Comparison of ENCODE assay signal across 22 mouse cellular contexts in the genomic region with DNA sequence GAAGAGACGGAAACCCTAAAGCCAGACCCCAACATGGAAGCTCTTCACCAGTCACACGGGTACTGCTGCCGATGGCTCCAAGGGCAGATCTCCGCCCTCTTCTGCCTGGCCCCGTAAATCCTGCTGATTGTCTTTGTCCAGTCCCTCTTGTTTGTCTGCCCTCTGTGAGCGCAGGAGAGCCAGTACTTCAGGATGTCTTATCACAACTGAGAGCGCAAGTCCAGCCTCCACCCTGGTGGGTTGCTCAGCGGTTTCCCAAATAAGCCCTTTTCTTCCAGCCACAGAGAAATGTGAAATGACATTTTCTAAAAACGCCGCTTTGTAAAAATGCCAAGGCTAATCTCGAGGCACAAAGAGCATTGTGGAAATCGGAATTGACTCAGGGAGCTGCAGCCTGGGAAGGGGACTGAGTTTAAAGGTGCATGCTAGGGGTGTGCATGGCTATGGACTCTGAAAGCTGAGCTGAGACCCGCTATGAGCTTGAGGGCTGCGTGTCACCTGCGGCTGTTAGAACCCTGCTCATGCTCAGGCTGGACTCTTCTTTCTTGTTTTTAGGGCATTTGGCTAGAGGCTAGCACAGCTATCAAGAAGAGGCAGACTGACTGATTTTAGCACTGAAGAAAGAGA. TPM values are rescaled to one million over a fixed set of nuclear protein-coding genes. Genes with fewer than 3 reads are reported as not detected.
DNase-seq lines count a peak whose midpoint lies in the region; ATAC-seq and TF ChIP-seq lines count a peak whose summit lies in the region.
"Had no signal": no experiment of that assay in that cellular context is flagged by ENCODE, and none has a peak within 500 bp of the region (broad histone marks: within the 10 kb centered on the region; RNA-seq: fewer than 3 reads in every experiment).

No protein-coding gene starts in this region.

- H3K36me3 ChIP-seq in heart, embryonic 12.5 days: no peaks in the 10 kb centered on the region
- H3K36me3 ChIP-seq in midbrain, postnatal 0 days (ENCODE audit: insufficient read depth, low read length): no peaks in the 10 kb centered on the region
- H3K36me3 ChIP-seq: G1E; hindbrain, embryonic 15.5 days; limb, embryonic 10.5 days; liver, embryonic 12.5 days had no signal

- 0 out of 2 replicates have a peak, but pooled peaks cover 4% of the 10 kb centered on the region for H3K27me3 ChIP-seq in heart, embryonic 12.5 days (replicated peaks)
- H3K27me3 ChIP-seq in midbrain, postnatal 0 days (ENCODE audit: insufficient read depth, low read length): no peaks in the 10 kb centered on the region
- H3K27me3 ChIP-seq: hindbrain, embryonic 15.5 days; liver, embryonic 12.5 days had no signal

- 0 out of 2 replicates have a peak, but pooled peaks cover 5% of the 10 kb centered on the region for H3K4me1 ChIP-seq in heart, embryonic 12.5 days (replicated peaks)
- H3K4me1 ChIP-seq in midbrain, postnatal 0 days (ENCODE audit: insufficient read depth, low read length): 0 out of 2 replicates have a peak, but pooled peaks cover 4% of the 10 kb centered on the region
- H3K4me1 ChIP-seq: hindbrain, embryonic 15.5 days; limb, embryonic 10.5 days had no signal

- ATAC-seq in heart, embryonic 12.5 days (ENCODE audit: insufficient number of reproducible peaks, low FRiP score): no peak
- no peak for ATAC-seq in midbrain, postnatal 0 days (ENCODE audit: low FRiP score)
- ATAC-seq: liver, embryonic 12.5 days had no signal

- no peak overlapping the region for H3K4me3 ChIP-seq in heart, embryonic 12.5 days
- no peak overlapping the region for H3K4me3 ChIP-seq in midbrain, postnatal 0 days (ENCODE audit: low read depth, low read length)
- H3K4me3 ChIP-seq: erythroblast, embryonic 14.5 days; hindbrain, embryonic 15.5 days; limb, embryonic 10.5 days; liver, embryonic 12.5 days had no signal

- no peak overlapping the region for H3K27ac ChIP-seq in heart, embryonic 12.5 days (ENCODE audit: poor library complexity, severe bottlenecking)
- no peak overlapping the region for H3K27ac ChIP-seq in midbrain, postnatal 0 days (ENCODE audit: low read depth, low read length)
- H3K27ac ChIP-seq: hindbrain, embryonic 15.5 days; limb, embryonic 10.5 days; liver, embryonic 12.5 days had no signal

- 40% methylated on average over 15 of the region's 15 CpGs for WGBS in heart, embryonic 12.5 days
- WGBS in midbrain, postnatal 0 days: 16% methylated on average over 15 of the region's 15 CpGs

- H3K9ac ChIP-seq in heart, embryonic 12.5 days: no peak overlapping the region
- H3K9ac ChIP-seq in midbrain, postnatal 0 days (replicated peaks; ENCODE audit: low read length, poor library complexity, severe bottlenecking): no peak overlapping the region
- H3K9ac ChIP-seq: hindbrain, embryonic 15.5 days; liver, embryonic 12.5 days had no signal

- H3K9me3 ChIP-seq in heart, embryonic 12.5 days (replicated peaks): no peaks in the 10 kb centered on the region
- no peaks in the 10 kb centered on the region for H3K9me3 ChIP-seq in midbrain, postnatal 0 days (ENCODE audit: low read length)
- H3K9me3 ChIP-seq: hindbrain, embryonic 15.5 days; limb, embryonic 10.5 days; liver, embryonic 12.5 days had no signal

- no peak for DNase-seq in heart, adult 18-20 months
- DNase-seq in adrenal gland, postnatal 36 days: peak; percentile 41 to 46
- DNase-seq in embryo, embryonic 9.5 days (ENCODE audit: extremely low spot score): peak; percentile 19
- no peak for DNase-seq in midbrain, postnatal 0 days (ENCODE audit: low spot score)
- no peak for DNase-seq in cerebellum, adult 11 months
- no peak for DNase-seq in ovary, postnatal 36 days (ENCODE audit: low spot score)
- DNase-seq: cerebellum, adult 18-20 months; kidney, adult 8-10 months; kidney, postnatal 4 days; right cerebral cortex, postnatal 4 days had no signal

- peak overlapping the region; percentile 1; the same call in 1 of the 2 replicates for H3K4me2 ChIP-seq in heart, embryonic 12.5 days
- H3K4me2 ChIP-seq in midbrain, postnatal 0 days (ENCODE audit: low read depth, low read length, poor library complexity, severe bottlenecking): 0 out of 2 replicates have a peak overlapping the region, but pooled peaks have one; percentile 1
- H3K4me2 ChIP-seq: hindbrain, embryonic 15.5 days; liver, embryonic 12.5 days had no signal

- TF ChIP-seq CTCF in midbrain, postnatal 0 days (IDR thresholded peaks at IDR 0.05): no peak

RNA-seq across cellular contexts. Expression of gene Lrrc38, which starts 17.0 kb away (rescaled TPM):
- polyA plus RNA-seq in heart, embryonic 12.5 days (2016; fragmentation: Nextera tagmentation; extraction: Ambion mirVana): 0.08 TPM in 1 of 2 replicates, not detected in the other
- total RNA-seq in heart, adult 18-20 months (2021): not detected
- under 1 TPM in 1 of 2 experiments, not detected in 1; 0.26 TPM for total RNA-seq in adrenal gland, postnatal 36 days (2021)
- total RNA-seq in midbrain, postnatal 0 days (2014; rRNA removed): 0.33 and 2.3 TPM in 2 replicates
- 0.64 and 0.67 TPM in 2 replicates for polyA plus RNA-seq in midbrain, postnatal 0 days (2015; fragmentation: Nextera tagmentation; extraction: Ambion mirVana)
- total RNA-seq: common myeloid progenitor, adult 5-6 weeks; G1E; megakaryocyte, adult 5-6 weeks had no signal
- polyA plus RNA-seq: erythroblast, embryonic 14.5 days; G1E; liver, embryonic 12.5 days had no signal

RNA-seq across cellular contexts. Expression of gene Pramel1, which starts 27.7 kb away (rescaled TPM):
- polyA plus RNA-seq in heart, embryonic 12.5 days (2016; fragmentation: Nextera tagmentation; extraction: Ambion mirVana): not detected in 2 replicates
- total RNA-seq in heart, adult 18-20 months (2021): not detected
- total RNA-seq in adrenal gland, postnatal 36 days (2021): not detected
- total RNA-seq in midbrain, postnatal 0 days (2014; rRNA removed): not detected in 2 replicates
- polyA plus RNA-seq in midbrain, postnatal 0 days (2015; fragmentation: Nextera tagmentation; extraction: Ambion mirVana): not detected in 2 replicates
- total RNA-seq: common myeloid progenitor, adult 5-6 weeks; G1E; layer of hippocampus, postnatal 25 days; megakaryocyte, adult 5-6 weeks had no signal
- polyA plus RNA-seq: erythroblast, embryonic 14.5 days; G1E; heart, embryonic 14.5 days; hindbrain, embryonic 15.5 days; limb, embryonic 10.5 days; liver, embryonic 12.5 days; lung, embryonic 16.5 days; urinary bladder, adult 2 months had no signal

RNA-seq across cellular contexts. Expression of gene Pramef8, which starts 45.7 kb away (rescaled TPM):
- 13.6 and 13.8 TPM in 2 replicates for polyA plus RNA-seq in heart, embryonic 12.5 days (2016; fragmentation: Nextera tagmentation; extraction: Ambion mirVana)
- total RNA-seq in heart, adult 18-20 months (2021): 1 to 10 TPM; 8.7 to 9.0 TPM
- total RNA-seq in adrenal gland, postnatal 36 days (2021): 10 to 100 TPM; 11.5 to 12.3 TPM
- total RNA-seq in midbrain, postnatal 0 days (2014; rRNA removed): 34.9 and 39.0 TPM in 2 replicates
- 16.1 and 17.0 TPM in 2 replicates for polyA plus RNA-seq in midbrain, postnatal 0 days (2015; fragmentation: Nextera tagmentation; extraction: Ambion mirVana)

Comparison
In these comparisons a context has a peak if more than half of its experiments do, and no peak if none do; other contexts are left out.
1. DNase-seq: peak in adrenal gland, postnatal 36 days (2 of 2) and embryo, embryonic 9.5 days (single experiment); none in heart, adult 18-20 months (0 of 2), midbrain, postnatal 0 days (single experiment), cerebellum, adult 11 months (single experiment) and ovary, postnatal 36 days (single experiment).